ENCODE assay signal across 23 mouse cellular contexts in genomic region chr13:32417907-32418306, GRCm38 (mm10).
"Had no signal": no experiment of that assay in that cellular context is flagged by ENCODE, and none has a peak within 500 bp of the region (broad histone marks: within the 10 kb centered on the region; RNA-seq: fewer than 3 reads in every experiment).

No protein-coding gene starts in this region.

- H3K4me2 ChIP-seq: heart, embryonic 12.5 days; hindbrain, embryonic 13.5 days; hindbrain, embryonic 15.5 days; kidney, embryonic 15.5 days; limb, embryonic 13.5 days; limb, embryonic 15.5 days; liver, embryonic 12.5 days had no signal

- DNase-seq: gastrocnemius, postnatal 14 days; gastrocnemius, postnatal 36 days; heart, adult 2 months; heart, postnatal 10 days; heart, postnatal 4 days; kidney, adult 11 months; kidney, adult 2 months; kidney, adult 9 months; kidney, postnatal 14 days; kidney, postnatal 36 days; layer of hippocampus, postnatal 36 days had no signal

- H3K27me3 ChIP-seq: heart, embryonic 12.5 days; hindbrain, embryonic 13.5 days; hindbrain, embryonic 15.5 days; kidney, embryonic 15.5 days; limb, embryonic 15.5 days; liver, embryonic 12.5 days had no signal

- H3K4me3 ChIP-seq: heart, adult 2 months; heart, embryonic 12.5 days; hindbrain, embryonic 13.5 days; hindbrain, embryonic 15.5 days; kidney, embryonic 15.5 days; layer of hippocampus, adult 2 months; limb, embryonic 13.5 days; limb, embryonic 15.5 days; liver, embryonic 12.5 days had no signal

- H3K9me3 ChIP-seq: heart, embryonic 12.5 days; hindbrain, embryonic 13.5 days; hindbrain, embryonic 15.5 days; kidney, embryonic 15.5 days; limb, embryonic 13.5 days; limb, embryonic 15.5 days; liver, embryonic 12.5 days had no signal

- H3K9ac ChIP-seq: heart, embryonic 12.5 days; hindbrain, embryonic 13.5 days; hindbrain, embryonic 15.5 days; kidney, embryonic 15.5 days; limb, embryonic 13.5 days; limb, embryonic 15.5 days; liver, embryonic 12.5 days; liver, embryonic 14.5 days had no signal

- H3K36me3 ChIP-seq: heart, embryonic 12.5 days; hindbrain, embryonic 13.5 days; hindbrain, embryonic 15.5 days; kidney, embryonic 15.5 days; limb, embryonic 13.5 days; limb, embryonic 15.5 days; liver, embryonic 12.5 days had no signal

- H3K27ac ChIP-seq: heart, adult 2 months; hindbrain, embryonic 13.5 days; hindbrain, embryonic 15.5 days; hindbrain, postnatal 0 days; kidney, embryonic 15.5 days; kidney, postnatal 0 days; layer of hippocampus, adult 2 months; limb, embryonic 13.5 days; limb, embryonic 15.5 days; liver, embryonic 12.5 days; liver, embryonic 14.5 days had no signal

- ATAC-seq: hindbrain, postnatal 0 days; intestine, embryonic 16.5 days; liver, embryonic 12.5 days had no signal

- H3K4me1 ChIP-seq: heart, embryonic 12.5 days; hindbrain, embryonic 13.5 days; hindbrain, embryonic 15.5 days; kidney, embryonic 15.5 days; limb, embryonic 13.5 days; limb, embryonic 15.5 days; liver, embryonic 12.5 days had no signal
